Mouse (Mus musculus) liver, embryonic 12.5 days (tissue): ENCODE measurements around the gene Eef1a1. TPM values are rescaled to one million over a fixed set of nuclear protein-coding genes. Genes with fewer than 3 reads are reported as not detected.
A peak's percentile ranks its signal among the peaks of the same experiment; 100 is the strongest.
"Not testable (repeated sequence)": the region's sequence is repeated elsewhere in the genome, so short reads cannot be mapped to it uniquely, and the experiment has no call there.

Experiments used
- ATAC-seq: fragments of 200-750 bp; cut with Nextera tagmentation; 2 replicates; pipeline ENCODE4 v1.8.0; 2017; ENCODE audit warnings: moderate number of reproducible peaks, mild to moderate bottlenecking, moderate library complexity
- H3K27ac ChIP-seq: fragments of 300-500 bp; sonication (generic); 2 replicates; pipeline ENCODE4 v1.5.1; 2016; ENCODE audit warnings: mild to moderate bottlenecking
- H3K27me3 ChIP-seq: fragments of 300-500 bp; sonication (generic); replicated peaks from 2 replicates; pipeline ENCODE4 v1.6.1; 2016; ENCODE audit warnings: mild to moderate bottlenecking, moderate library complexity
- H3K36me3 ChIP-seq: fragments of 300-500 bp; sonication (generic); 2 replicates; pipeline ENCODE4 v1.6.1; 2016; ENCODE audit warnings: mild to moderate bottlenecking, moderate library complexity
- H3K4me1 ChIP-seq: fragments of 300-500 bp; sonication (generic); 2 replicates; pipeline ENCODE4 v1.6.1; 2016
- H3K4me2 ChIP-seq: fragments of 300-500 bp; sonication (generic); 2 replicates; pipeline ENCODE4 v1.6.1; 2016; ENCODE audit warnings: mild to moderate bottlenecking, moderate library complexity
- H3K4me3 ChIP-seq: fragments of 300-500 bp; sonication (generic); 2 replicates; pipeline ENCODE4 v1.5.1; 2016; ENCODE audit warnings: mild to moderate bottlenecking, moderate library complexity
- H3K9ac ChIP-seq: fragments of 300-500 bp; sonication (generic); 2 replicates; pipeline ENCODE4 v1.6.1; 2016; ENCODE audit warnings: mild to moderate bottlenecking, moderate library complexity
- H3K9me3 ChIP-seq: fragments of 300-500 bp; sonication (generic); replicated peaks from 2 replicates; pipeline ENCODE4 v1.6.1; 2016; ENCODE audit warnings: mild to moderate bottlenecking, moderate library complexity
- WGBS: fragments of 180-500 bp; shearing (Covaris S2); methylation state at CpG from one replicate; pipeline ENCODE4 v1.1.7; 2016; ENCODE audit not compliant: insufficient replicate concordance; 5-methylcytosine and 5-hydroxymethylcytosine counted together
- polyA plus RNA-seq: library from polyadenylated mRNA; unstranded; fragments of >200 nt; fragmentation: Nextera tagmentation; extraction: Ambion mirVana; gene quantifications from 2 replicates; pipeline ENCODE4 v1.2.1, GENCODE M21; 2016

The Eef1a1 gene
- polyA plus RNA-seq, 1 experiment from 2014 or later, result 2,705 TPM

DNA sequence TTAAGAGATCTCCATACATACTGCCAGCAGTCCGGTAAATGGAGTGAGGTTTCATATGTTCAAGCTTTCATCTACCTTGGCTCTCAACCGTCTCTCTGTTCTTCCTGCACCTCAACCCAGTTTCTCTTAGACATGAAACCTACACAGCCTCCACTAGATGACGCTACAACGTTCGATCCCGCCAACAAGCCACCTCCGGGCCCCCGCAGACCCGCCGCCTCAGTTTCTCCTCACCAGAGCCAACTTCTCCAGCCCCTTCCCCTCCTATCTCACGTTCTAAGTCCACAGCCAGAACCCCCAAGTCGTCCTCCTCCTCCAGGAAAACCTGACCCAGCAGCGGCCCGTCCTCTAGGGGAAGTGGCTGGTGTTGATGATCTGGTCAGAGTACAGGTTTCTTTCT is 32.7 kb upstream of the Eef1a1 start:
- no peaks in the 10 kb centered on the region for H3K9me3 ChIP-seq
- H3K4me3 ChIP-seq, result peak overlapping the region; percentile 64
- H3K27ac ChIP-seq, result peak overlapping the region; percentile 69
- peak overlapping the region; percentile 65 for H3K9ac ChIP-seq
- WGBS, result 10% methylated on average over 14 of the region's 14 CpGs
- peak; percentile 11; the same call in 1 of the 2 replicates for ATAC-seq
- H3K4me1 ChIP-seq, result peaks cover 36% of the 10 kb centered on the region
- H3K27me3 ChIP-seq, result no peaks in the 10 kb centered on the region; the same call in 1 of the 2 replicates
- H3K36me3 ChIP-seq, result no peaks in the 10 kb centered on the region
- peak overlapping the region; percentile 92 for H3K4me2 ChIP-seq

DNA sequence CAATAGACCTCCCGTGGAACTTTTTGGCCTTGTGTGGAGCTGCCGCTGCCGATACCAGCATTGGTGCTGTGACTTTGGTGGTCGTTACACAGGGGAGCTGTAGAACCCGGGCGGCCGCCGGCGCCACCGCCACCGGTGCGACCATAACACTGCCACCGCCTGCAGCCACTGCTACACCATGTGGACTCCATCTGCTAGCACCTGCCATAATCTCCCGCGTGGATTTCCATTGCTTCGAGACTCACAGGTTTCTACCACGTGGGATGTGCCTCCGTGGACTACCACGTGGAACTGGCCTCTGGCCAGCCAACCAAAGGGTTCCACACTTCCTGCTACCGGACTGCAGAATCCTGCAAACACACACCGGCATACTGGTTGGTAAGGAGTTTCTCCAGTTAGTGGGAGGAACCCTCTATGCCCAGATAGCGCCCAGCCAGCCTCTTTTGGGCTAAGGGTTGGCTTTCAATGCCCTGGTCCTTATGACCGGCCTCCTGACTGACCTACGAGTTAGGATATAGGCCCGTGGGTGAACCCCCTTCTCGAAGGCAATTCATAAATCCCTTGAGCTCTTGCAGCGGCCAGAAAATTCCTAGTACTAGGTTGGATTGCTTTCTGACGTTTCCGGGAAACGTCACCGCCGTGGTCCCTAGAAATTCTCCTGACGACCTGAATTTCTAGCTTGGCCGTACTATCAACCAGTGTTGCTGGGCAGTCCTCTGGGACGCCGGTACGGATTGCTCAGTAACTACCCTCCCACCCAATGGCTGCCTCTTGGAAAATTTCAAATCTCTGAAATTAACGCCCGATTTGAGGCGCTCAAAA is 32.0 kb upstream of the Eef1a1 start:
- WGBS, result 1% methylated on average over 40 of the region's 40 CpGs

DNA sequence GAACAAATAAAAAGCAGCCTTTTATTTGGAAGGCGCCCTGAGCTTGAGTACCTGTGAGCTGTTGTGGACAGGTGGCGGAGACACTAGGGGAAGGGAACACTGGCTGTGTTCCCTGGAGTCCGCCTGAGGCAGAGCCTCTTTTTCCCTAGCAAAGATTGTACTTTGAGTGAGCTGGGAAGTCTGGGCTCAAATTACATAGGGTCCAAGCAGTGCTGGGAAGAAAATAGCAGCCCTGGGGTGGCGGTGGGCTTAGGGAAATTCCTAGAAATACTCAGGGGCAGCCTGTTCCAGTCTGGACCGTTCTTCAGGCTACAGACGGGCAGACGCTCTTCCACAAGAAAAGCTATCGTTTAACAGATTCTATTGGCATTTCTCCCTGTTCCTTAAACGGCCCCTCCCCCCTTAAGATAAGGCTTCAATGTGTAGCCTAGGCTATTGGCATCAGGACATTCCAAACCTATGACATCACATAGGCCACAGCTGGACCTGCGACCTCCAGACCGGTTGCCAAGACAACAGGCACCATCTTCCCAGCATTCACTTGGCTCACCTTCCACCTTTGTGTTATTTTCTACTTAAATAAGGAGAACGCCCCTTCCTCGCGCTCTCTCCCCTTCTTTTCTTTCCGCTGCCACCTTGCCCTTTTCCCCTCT is 31.3 kb upstream of the Eef1a1 start:
- no peaks in the 10 kb centered on the region for H3K9me3 ChIP-seq
- peak; percentile 30; the same call in 1 of the 2 replicates for ATAC-seq
- no peaks in the 10 kb centered on the region for H3K36me3 ChIP-seq
- peaks cover 44% of the 10 kb centered on the region for H3K4me1 ChIP-seq
- peak overlapping the region; percentile 69 for H3K27ac ChIP-seq
- peak overlapping the region; percentile 65 for H3K9ac ChIP-seq
- 21% methylated on average over 15 of the region's 15 CpGs for WGBS
- no peaks in the 10 kb centered on the region; the same call in 1 of the 2 replicates for H3K27me3 ChIP-seq
- peak overlapping the region; percentile 64 for H3K4me3 ChIP-seq
- peak overlapping the region; percentile 92 for H3K4me2 ChIP-seq

More for the DNA sequence above, 32.0 kb upstream of the Eef1a1 start:
- Histone ChIP-seq H3K36me3 (no peaks in the 10 kb centered on the region), H3K4me3 (peak overlapping the region; percentile 64), H3K27me3 (no peaks in the 10 kb centered on the region; the same call in 1 of the 2 replicates), H3K9ac (peak overlapping the region; percentile 65), H3K27ac (peak overlapping the region; percentile 69), H3K4me1 (peaks cover 37% of the 10 kb centered on the region), H3K9me3 (no peaks in the 10 kb centered on the region), H3K4me2 (peak overlapping the region; percentile 92)
- ATAC-seq, result peak; percentile 28

DNA sequence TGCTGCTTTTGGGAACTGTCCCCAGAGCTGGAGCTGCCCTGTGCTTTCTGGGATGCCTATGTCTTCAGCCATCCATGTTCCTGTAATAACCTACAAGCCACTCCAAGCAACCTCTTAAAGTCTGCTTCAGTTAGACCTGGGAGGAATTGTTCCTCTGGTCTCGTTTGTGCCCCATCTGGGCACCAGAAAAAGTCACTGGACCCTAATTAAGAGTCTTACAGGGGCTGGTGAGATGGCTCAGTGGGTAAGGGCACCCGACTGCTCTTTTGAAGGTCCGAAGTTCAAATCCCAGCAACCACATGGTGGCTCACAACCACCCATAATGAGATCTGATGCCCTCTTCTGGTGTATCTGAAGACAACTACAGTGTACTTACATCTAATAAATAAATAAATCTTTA is 28.3 kb upstream of the Eef1a1 start:
- not testable (repeated sequence) for H3K4me2 ChIP-seq, H3K4me3 ChIP-seq, H3K9me3 ChIP-seq, H3K9ac ChIP-seq, H3K36me3 ChIP-seq, ATAC-seq, H3K27me3 ChIP-seq
- H3K4me1 ChIP-seq, result peaks cover 66% of the 10 kb centered on the region
- H3K27ac ChIP-seq, result peak overlapping the region; percentile 49
- WGBS, result 57% methylated on average over 3 of the region's 3 CpGs

DNA sequence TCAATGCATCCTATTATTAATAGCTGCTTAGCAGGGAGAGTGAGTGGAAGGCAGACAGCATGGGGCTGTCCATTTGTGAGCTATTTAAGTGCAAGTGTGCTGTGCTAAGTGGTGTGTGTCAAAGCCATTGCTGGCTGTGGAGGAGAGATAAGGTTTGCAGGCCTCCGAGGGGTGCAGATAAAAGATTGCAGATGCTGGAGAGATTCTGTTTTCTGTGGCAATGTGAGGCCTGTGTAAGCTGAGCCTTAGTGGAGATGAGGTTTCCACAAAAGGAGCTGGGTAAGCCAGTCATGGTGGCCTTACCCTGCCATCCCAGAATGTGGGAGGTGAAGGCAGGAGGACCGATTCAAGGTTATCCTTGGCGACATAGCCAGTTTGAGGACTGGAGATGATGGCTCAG is 27.2 kb upstream of the Eef1a1 start:
- H3K9me3 ChIP-seq, result no peaks in the 10 kb centered on the region
- ATAC-seq, result peak; percentile 90
- H3K4me2 ChIP-seq, result peak overlapping the region; percentile 53
- 0 out of 2 replicates have a peak overlapping the region, but pooled peaks have one; percentile 1 for H3K4me3 ChIP-seq
- no peaks in the 10 kb centered on the region for H3K36me3 ChIP-seq
- H3K27ac ChIP-seq, result peak overlapping the region; percentile 54; the same call in 1 of the 2 replicates
- peaks cover 58% of the 10 kb centered on the region for H3K4me1 ChIP-seq
- WGBS, result 22% methylated on average over 3 of the region's 3 CpGs
- no peaks in the 10 kb centered on the region for H3K27me3 ChIP-seq
- no peak overlapping the region for H3K9ac ChIP-seq

DNA sequence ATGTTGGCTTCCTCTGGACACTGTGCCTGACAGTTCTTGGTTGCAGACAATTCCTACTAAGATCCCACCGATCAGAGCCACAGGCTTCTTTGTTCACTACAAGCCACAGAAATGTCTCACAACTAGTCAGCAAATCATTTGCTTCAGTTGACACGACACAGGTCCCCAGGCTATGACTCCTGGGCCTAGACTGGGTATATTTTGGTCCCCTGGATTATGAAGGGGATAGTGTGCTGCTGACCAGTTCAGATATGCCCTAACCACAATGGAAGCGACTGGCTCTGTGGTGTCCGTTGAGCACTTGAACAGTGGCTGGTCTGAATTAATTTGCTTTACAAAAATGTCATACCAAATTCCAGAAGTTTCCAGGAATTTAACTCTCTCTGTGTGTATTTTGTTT is 25.7 kb upstream of the Eef1a1 start:
- H3K27me3 ChIP-seq, result no peaks in the 10 kb centered on the region
- H3K9ac ChIP-seq, result no peak overlapping the region
- H3K4me1 ChIP-seq, result peaks cover 44% of the 10 kb centered on the region
- no peak for ATAC-seq
- 64% methylated on average over 4 of the region's 4 CpGs for WGBS
- no peak overlapping the region for H3K4me2 ChIP-seq
- no peak overlapping the region; the same call in 1 of the 2 replicates for H3K27ac ChIP-seq
- H3K4me3 ChIP-seq, result no peak overlapping the region
- no peaks in the 10 kb centered on the region for H3K9me3 ChIP-seq
- H3K36me3 ChIP-seq, result no peaks in the 10 kb centered on the region

DNA sequence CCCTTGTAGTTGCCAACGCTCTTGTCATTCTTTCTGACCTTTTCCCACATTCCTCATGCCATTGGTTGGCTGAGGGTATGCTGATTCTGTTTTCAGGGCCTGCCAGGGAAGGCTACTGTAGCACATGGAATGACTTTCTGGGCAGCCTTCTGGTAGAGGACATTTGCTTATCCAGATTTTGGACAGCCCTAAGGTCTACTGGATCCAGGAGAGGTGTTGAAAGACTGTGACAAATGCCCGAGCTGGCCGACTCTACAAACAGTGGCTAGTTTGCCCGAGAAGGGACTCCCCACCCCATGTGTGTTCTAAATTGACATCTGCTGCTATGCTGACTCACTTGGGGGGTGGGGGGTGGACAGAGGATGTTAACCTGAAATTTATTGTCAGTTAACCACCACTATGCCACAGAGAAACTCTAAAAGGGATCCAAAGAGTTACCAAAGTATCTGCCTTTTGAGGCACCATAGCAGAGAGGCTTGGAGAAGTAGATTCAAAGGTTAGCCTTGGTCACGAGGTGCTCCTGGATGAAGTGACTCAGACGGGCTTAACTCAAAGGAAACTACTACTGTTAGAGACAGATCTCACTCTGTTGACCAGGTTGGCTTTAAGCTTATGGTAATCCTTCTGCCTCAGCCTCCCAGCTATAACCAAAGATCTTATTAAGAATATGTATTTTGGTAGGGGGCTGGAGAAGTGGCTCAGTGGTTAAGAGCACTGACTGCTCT is 25.0 kb upstream of the Eef1a1 start:
- H3K36me3 ChIP-seq, result no peaks in the 10 kb centered on the region

DNA sequence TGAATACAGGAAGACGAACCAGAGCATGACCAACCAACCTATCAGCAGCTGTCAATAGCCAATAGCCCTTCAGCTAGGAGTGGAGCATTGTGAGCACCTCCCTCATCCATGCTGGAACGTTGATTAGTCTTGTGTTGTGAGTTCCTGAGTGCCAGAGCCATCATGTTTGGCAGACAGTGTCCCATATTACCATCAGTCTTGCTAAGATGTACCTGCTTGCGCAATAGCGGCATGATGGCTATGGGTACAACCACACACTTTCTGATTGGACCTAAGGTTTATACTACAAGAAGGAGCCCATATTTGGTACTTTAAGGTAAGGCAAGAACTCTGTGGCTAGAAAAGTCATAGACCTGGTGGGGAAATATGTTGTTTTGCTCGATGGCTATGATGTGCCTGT is 22.8 kb upstream of the Eef1a1 start:
- H3K9ac ChIP-seq, result no peak overlapping the region
- no peaks in the 10 kb centered on the region for H3K9me3 ChIP-seq
- H3K4me3 ChIP-seq, result no peak overlapping the region
- 82% methylated on average over 5 of the region's 5 CpGs for WGBS
- no peaks in the 10 kb centered on the region for H3K27me3 ChIP-seq
- no peaks in the 10 kb centered on the region for H3K36me3 ChIP-seq
- H3K4me1 ChIP-seq, result peaks cover 52% of the 10 kb centered on the region
- no peak overlapping the region for H3K27ac ChIP-seq
- no peak for ATAC-seq
- no peak overlapping the region for H3K4me2 ChIP-seq

More for the DNA sequence above, 25.0 kb upstream of the Eef1a1 start:
- H3K27me3 ChIP-seq, result no peaks in the 10 kb centered on the region
- no peak overlapping the region for H3K4me3 ChIP-seq
- H3K27ac ChIP-seq, result peak overlapping the region; percentile 40; the same call in 1 of the 2 replicates
- H3K9ac ChIP-seq, result no peak overlapping the region
- no peak overlapping the region for H3K4me2 ChIP-seq
- H3K4me1 ChIP-seq, result peaks cover 41% of the 10 kb centered on the region
- no peaks in the 10 kb centered on the region for H3K9me3 ChIP-seq
- WGBS, result 53% methylated on average over 6 of the region's 6 CpGs
- no peak for ATAC-seq

DNA sequence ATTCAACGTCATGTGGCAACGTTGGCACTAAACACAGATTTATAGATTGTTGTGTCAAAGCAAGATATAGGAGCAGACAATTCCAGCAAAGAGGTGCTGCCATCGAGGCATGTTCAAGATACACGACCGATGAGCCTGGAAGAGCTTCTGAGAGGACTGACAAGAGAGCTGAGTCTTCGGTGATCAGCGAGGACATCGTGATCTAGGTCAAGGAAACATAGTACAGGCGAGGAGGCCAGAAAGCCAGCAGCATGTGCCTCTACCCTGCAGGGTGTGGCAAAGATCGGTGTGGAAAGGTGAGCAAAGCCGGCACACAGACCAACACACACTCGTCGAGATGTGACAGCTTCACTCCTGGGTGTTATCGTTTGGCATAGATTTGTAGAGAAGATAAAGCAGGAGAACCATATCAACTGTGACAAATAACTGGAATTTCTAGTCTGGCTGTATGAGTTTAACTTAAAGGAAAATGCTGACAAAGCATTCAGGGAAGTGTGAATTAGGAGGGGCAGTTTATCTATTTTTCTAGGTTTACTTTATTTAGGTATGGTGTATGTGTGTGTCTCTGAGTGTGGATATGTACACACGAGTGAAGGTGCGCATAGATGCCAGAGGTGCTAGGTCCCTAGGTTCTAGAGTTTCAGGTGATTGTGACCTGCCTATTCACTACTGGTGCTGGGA is 19.3 kb upstream of the Eef1a1 start:
- Histone ChIP-seq H3K36me3 (no peaks in the 10 kb centered on the region), H3K4me2 (no peak overlapping the region), H3K9me3 (no peaks in the 10 kb centered on the region), H3K27me3 (peaks cover 10% of the 10 kb centered on the region; the same call in 1 of the 2 replicates), H3K9ac (no peak overlapping the region), H3K27ac (no peak overlapping the region), H3K4me3 (no peak overlapping the region), H3K4me1 (peaks cover 37% of the 10 kb centered on the region)
- 66% methylated on average over 16 of the region's 16 CpGs for WGBS
- ATAC-seq, result no peak

DNA sequence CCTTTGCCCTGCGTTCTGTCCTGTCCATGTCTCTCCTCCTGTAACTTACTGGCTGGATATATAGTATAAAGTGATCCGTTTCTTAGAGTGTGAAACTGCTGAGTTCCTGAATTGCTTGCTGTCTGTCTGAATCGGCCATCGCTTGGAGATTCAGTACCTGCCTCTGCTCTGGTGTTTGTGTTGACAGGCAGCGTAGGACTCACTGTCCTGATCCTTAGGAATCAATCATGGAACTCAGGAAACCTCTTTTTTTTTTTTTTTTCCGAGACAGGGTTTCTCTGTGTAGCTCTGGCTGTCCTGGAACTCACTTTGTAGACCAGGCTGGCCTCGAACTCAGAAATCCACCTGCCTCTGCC is 17.7 kb upstream of the Eef1a1 start:
- Histone ChIP-seq H3K9me3 (no peaks in the 10 kb centered on the region), H3K9ac (peak overlapping the region; percentile 50; the same call in 1 of the 2 replicates), H3K27ac (peak overlapping the region; percentile 63), H3K27me3 (peaks cover 12% of the 10 kb centered on the region; the same call in 1 of the 2 replicates), H3K4me1 (peaks cover 35% of the 10 kb centered on the region), H3K4me3 (0 out of 2 replicates have a peak overlapping the region, but pooled peaks have one; percentile 0), H3K36me3 (no peaks in the 10 kb centered on the region), H3K4me2 (peak overlapping the region; percentile 45)
- ATAC-seq, result no peak
- 57% methylated on average over 7 of the region's 7 CpGs for WGBS
